Mouse (Mus musculus) olfactory bulb, adult 2 months (tissue): ENCODE measurements at regions not wholly inside any gene's neighbourhood (a gene's known extent, or its start where the extent isn't known, plus 50 kb on each side); places are given as distances from the start of the nearest gene placed in this dataset.

Experiments
- CTCF ChIP-seq: fragments of 200-500 bp; IDR thresholded peaks from 2 replicates; pipeline ENCODE4 v1.5.1; 2012; ENCODE audit warnings: low read depth, mild to moderate bottlenecking, low read length, moderate library complexity; ENCODE audit not compliant: insufficient read depth
- POLR2A ChIP-seq: fragments of 200-500 bp; IDR thresholded peaks from 2 replicates; pipeline ENCODE4 v1.6.1; 2012; ENCODE audit warnings: mild to moderate bottlenecking, low read depth, low read length, moderate library complexity; ENCODE audit not compliant: insufficient read depth

GRCm38 (mm10) chr3:58113941-58114340 lies 266.1 kb upstream of the Pfn2 start:
- TF ChIP-seq POLR2A (no peak), CTCF (no peak)
